Mouse (Mus musculus) midbrain, embryonic 14.5 days (tissue): Measurements from ENCODE around the gene Cept1. TPM values are rescaled to one million over a fixed set of nuclear protein-coding genes. Genes with fewer than 3 reads are reported as not detected.

Source experiments
- ATAC-seq: fragments of 200-750 bp; cut with Nextera tagmentation; 2 replicates; pipeline ENCODE4 v1.8.0; 2017; ENCODE audit warnings: moderate number of reproducible peaks, moderate library complexity; ENCODE audit not compliant: low FRiP score, low TSS enrichment
- DNase-seq: peaks from one replicate; pipeline ENCODE4 v3.0.0-alpha.2; 2015
- H3K27ac ChIP-seq: fragments of 300-500 bp; sonication (generic); replicated peaks from 2 replicates; pipeline ENCODE4 v1.5.1; 2014; ENCODE audit warnings: mild to moderate bottlenecking, low read depth, low read length, moderate library complexity
- H3K27me3 ChIP-seq: fragments of 300-500 bp; sonication (generic); 2 replicates; pipeline ENCODE4 v1.6.1; 2014; ENCODE audit warnings: low read length, control low read depth, mixed read lengths; ENCODE audit not compliant: control insufficient read depth, insufficient read depth
- H3K36me3 ChIP-seq: fragments of 300-500 bp; sonication (generic); 2 replicates; pipeline ENCODE4 v1.6.1; 2014; ENCODE audit warnings: low read length, control low read depth; ENCODE audit not compliant: control insufficient read depth, insufficient read depth
- H3K4me1 ChIP-seq: fragments of 300-500 bp; sonication (generic); 2 replicates; pipeline ENCODE4 v1.6.1; 2014; ENCODE audit warnings: mild to moderate bottlenecking, antibody characterized with exemption, low read length, control low read depth; ENCODE audit not compliant: control insufficient read depth, insufficient read depth
- H3K4me2 ChIP-seq: fragments of 300-500 bp; sonication (generic); 2 replicates; pipeline ENCODE4 v1.6.1; 2014; ENCODE audit warnings: mild to moderate bottlenecking, low read length, moderate library complexity
- H3K4me3 ChIP-seq: fragments of 300-500 bp; sonication (generic); replicated peaks from 2 replicates; pipeline ENCODE4 v1.5.1; 2014; ENCODE audit warnings: low read depth, low read length
- H3K9ac ChIP-seq: fragments of 300-500 bp; sonication (generic); replicated peaks from 2 replicates; pipeline ENCODE4 v1.6.1; 2014; ENCODE audit warnings: mild to moderate bottlenecking, low read length, moderate library complexity
- H3K9me3 ChIP-seq: fragments of 300-500 bp; sonication (generic); 2 replicates; pipeline ENCODE4 v1.6.1; 2016; ENCODE audit warnings: low read length, control low read depth, mixed read lengths; ENCODE audit not compliant: control insufficient read depth
- WGBS: fragments of 180-500 bp; shearing (Covaris S2); extraction: QIAGEN DNeasy Blood & Tissue Kit; methylation state at CpG from one replicate; pipeline ENCODE4 v1.1.7; 2014; 5-methylcytosine and 5-hydroxymethylcytosine counted together
- polyA plus RNA-seq: library from polyadenylated mRNA; unstranded; fragments of >200 nt; fragmentation: Nextera tagmentation; extraction: Ambion mirVana; gene quantifications from 2 replicates; pipeline ENCODE4 v1.2.1, GENCODE M21; 2014

Cept1 gene
- polyA plus RNA-seq, 1 experiment from 2014 or later = 51.8 TPM

DNA sequence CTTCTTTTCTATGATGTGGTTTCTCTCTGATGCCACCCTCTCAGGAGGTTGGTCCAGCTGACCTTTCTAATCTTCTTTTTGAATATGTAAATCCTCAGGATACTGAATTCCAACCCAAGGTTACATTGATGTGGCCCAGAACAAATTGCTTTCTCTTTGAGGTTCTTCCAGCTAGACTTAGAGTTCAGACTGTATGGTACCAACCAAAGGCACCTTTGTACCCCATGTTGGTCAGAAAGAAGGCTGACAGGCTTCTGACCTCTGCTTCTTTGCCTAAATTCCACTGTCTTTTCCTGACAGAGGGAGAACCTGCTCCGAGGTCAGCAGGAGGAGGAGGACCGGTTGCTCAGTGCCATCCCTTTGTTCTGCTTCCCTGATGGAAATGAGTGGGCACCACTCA is 60.1 kb downstream of the Cept1 start:
- Histone ChIP-seq H3K4me2 (no peak overlapping the region), H3K27ac (no peak overlapping the region), H3K9ac (no peak overlapping the region), H3K4me1 (peaks cover 3% of the 10 kb centered on the region; the same call in 1 of the 2 replicates), H3K4me3 (no peak overlapping the region), H3K9me3 (no peaks in the 10 kb centered on the region), H3K27me3 (no peaks in the 10 kb centered on the region), H3K36me3 (no peaks in the 10 kb centered on the region)
- ATAC-seq (no peak), DNase-seq (no peak)
- WGBS = 65% methylated on average over 2 of the region's 2 CpGs

DNA sequence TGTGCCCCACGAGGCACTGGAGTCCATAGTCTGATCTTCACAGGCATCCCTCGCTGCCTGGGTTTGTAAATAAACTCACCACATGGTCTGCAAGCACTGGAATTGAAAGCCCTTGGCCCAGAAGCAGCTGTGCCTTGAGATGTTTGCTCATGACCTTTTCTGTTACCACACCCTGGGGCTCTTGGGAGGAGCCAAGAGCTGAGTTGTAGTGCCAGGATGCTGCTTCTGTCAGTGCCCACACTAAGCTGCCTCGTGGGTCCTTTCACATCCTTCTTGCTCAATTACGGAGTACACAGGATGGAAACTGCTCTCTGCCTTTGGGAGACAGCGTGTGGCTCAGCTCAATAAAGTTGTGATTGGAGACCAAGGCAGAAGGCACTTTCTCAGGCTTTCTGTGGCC is 61.8 kb downstream of the Cept1 start:
- H3K4me1 ChIP-seq = peaks cover 9% of the 10 kb centered on the region; the same call in 1 of the 2 replicates
- no peak overlapping the region for H3K4me2 ChIP-seq
- no peak overlapping the region for H3K9ac ChIP-seq
- H3K9me3 ChIP-seq = no peaks in the 10 kb centered on the region
- ATAC-seq = no peak
- H3K27me3 ChIP-seq = no peaks in the 10 kb centered on the region
- 76% methylated on average over 5 of the region's 5 CpGs for WGBS
- no peaks in the 10 kb centered on the region for H3K36me3 ChIP-seq
- no peak for DNase-seq
- H3K4me3 ChIP-seq = no peak overlapping the region
- H3K27ac ChIP-seq = no peak overlapping the region

DNA sequence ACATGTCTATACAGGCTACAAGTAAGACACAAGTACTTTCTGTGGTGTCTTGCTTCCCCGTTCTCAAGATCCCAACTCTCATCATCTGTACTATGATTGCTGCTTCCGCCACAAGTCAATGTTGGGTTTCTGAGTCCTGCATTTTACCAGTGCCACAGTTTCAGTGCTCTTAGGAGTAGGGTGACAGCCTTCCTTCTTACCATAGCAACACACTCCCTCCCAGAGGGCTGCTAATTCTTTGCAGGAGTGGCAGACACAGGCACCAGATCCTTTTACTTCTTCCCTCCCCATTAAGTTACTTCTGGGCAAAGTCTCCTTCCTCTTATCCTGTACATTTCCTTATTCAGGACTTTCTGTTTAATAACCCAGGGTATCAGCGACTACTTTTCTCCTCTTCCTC is 62.7 kb downstream of the Cept1 start:
- H3K27me3 ChIP-seq = no peaks in the 10 kb centered on the region
- H3K4me3 ChIP-seq = no peak overlapping the region
- 94% methylated on average over 3 of the region's 3 CpGs for WGBS
- DNase-seq = no peak
- H3K4me2 ChIP-seq = no peak overlapping the region
- no peak for ATAC-seq
- no peak overlapping the region for H3K27ac ChIP-seq
- H3K36me3 ChIP-seq = no peaks in the 10 kb centered on the region
- H3K4me1 ChIP-seq = peaks cover 9% of the 10 kb centered on the region; the same call in 1 of the 2 replicates
- H3K9me3 ChIP-seq = no peaks in the 10 kb centered on the region
- H3K9ac ChIP-seq = no peak overlapping the region

DNA sequence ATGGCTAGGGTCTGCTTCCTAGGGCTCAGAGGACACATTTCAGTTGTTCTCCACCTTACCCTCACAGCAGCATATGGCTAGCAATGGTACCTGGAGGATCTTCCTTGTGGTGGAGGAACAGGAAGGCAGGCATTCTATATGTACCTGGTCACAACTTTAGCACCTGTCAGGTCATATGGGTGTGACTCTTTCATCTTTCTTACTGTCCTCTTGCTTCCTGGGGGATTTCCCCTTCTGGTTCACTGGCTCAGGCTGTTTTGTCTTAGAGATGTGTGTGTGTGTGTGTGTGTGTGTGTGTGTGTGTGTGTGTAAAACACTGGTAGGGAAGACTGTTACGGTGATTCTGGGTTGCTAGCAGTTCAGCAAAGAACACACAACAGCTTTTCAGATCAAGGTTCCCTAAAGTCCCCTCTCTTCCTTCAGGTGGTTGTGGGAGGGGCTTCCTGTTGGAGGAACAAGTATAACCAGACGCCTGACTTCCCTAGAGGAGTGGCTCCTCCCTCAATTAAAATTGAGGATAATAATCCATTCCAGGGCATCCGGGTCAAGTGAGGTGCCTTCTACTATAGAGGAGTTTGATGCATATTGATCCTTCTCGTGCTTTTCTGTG is 63.7 kb downstream of the Cept1 start:
- 80% methylated on average over 4 of the region's 4 CpGs for WGBS
- H3K4me1 ChIP-seq = peaks cover 9% of the 10 kb centered on the region; the same call in 1 of the 2 replicates

DNA sequence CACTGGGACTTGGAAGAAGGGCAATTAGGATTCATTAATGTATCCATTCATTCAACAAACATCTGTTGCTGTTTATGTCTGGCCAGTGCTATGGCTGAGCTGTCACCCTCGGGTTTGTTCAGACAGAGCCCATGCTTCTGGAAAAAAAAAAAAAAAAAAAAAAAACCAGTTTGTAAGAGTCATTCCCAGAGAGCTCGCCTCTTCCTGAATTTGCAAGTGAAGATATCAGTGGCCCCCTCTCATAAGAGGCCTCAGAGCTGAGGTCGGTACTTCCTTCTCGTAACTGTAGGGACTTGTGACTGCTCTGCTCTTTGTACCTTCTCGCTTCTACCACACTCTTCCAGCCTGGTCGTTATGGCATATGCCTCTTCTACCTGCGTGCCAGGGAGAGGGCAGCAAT is 64.3 kb downstream of the Cept1 start:
- Histone ChIP-seq H3K4me1 (peaks cover 9% of the 10 kb centered on the region; the same call in 1 of the 2 replicates), H3K9ac (no peak overlapping the region), H3K9me3 (no peaks in the 10 kb centered on the region), H3K36me3 (no peaks in the 10 kb centered on the region), H3K27ac (no peak overlapping the region), H3K27me3 (no peaks in the 10 kb centered on the region), H3K4me3 (no peak overlapping the region), H3K4me2 (no peak overlapping the region)
- ATAC-seq (peak; percentile 12; the same call in 1 of the 2 replicates), DNase-seq (no peak)
- WGBS = 77% methylated on average over 7 of the region's 7 CpGs

More for the DNA sequence above, 63.7 kb downstream of the Cept1 start:
- no peak overlapping the region for H3K9ac ChIP-seq
- no peaks in the 10 kb centered on the region for H3K27me3 ChIP-seq
- DNase-seq = no peak
- H3K36me3 ChIP-seq = no peaks in the 10 kb centered on the region
- no peak overlapping the region for H3K27ac ChIP-seq
- H3K4me2 ChIP-seq = no peak overlapping the region
- no peak overlapping the region for H3K4me3 ChIP-seq
- H3K9me3 ChIP-seq = no peaks in the 10 kb centered on the region
- ATAC-seq = no peak

DNA sequence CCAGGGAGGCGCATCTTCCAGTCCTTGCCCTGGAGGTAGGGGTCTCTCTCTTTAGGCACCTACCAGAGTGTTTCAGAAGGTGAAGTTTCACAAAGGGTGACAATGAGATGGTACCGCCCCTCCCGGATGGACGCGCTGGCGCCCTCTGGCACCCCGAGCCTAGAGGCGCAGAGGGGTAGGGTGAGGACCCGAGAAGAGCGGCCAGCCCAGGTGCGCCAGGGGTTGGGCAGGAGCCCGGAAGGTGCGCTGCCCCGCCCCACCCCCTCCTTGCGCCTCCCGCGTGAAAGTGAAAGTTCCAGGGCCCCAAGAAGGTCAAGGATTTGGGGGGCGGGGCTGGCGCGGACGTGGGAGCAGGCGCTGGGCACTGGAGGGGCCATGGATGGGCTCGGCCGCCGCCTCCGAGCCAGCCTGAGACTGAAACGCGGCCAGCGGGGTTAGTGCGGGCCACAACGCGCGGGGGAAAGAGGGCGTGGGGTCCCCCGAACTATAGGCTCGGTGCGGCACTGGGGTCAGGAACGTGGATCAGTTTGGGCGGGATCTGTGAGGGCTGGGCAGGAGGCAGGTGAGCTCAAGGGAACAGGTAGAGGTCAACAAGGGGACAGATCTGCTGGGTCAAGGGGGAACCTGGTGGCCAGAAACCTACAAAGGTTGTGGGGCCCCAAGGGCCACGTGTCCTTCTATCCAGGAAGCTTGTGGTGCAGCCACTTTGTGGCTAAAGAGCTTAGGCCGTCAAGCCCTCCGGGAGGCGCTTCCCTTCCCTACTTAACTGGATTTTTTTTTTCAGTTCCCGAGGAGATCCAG is 65.1 kb downstream of the Cept1 start, which contains the start of gene Dennd2d:
Dennd2d (plus strand) TSS at position 125 of the 801 bp plus-strand sequence.
- DNase-seq (peak; percentile 17), ATAC-seq (peak; percentile 55)
- WGBS = 2% methylated on average over 44 of the region's 44 CpGs
- Histone ChIP-seq H3K4me1 (peaks cover 9% of the 10 kb centered on the region; the same call in 1 of the 2 replicates), H3K4me2 (peak within 1 kb of the TSS; percentile 95), H3K4me3 (peak within 1 kb of the TSS; percentile 46), H3K9me3 (no peaks in the 10 kb centered on the region), H3K27me3 (no peaks in the 10 kb centered on the region), H3K9ac (peak within 1 kb of the TSS; percentile 57), H3K36me3 (no peaks in the 10 kb centered on the region), H3K27ac (no peak within 1 kb of the TSS)

DNA sequence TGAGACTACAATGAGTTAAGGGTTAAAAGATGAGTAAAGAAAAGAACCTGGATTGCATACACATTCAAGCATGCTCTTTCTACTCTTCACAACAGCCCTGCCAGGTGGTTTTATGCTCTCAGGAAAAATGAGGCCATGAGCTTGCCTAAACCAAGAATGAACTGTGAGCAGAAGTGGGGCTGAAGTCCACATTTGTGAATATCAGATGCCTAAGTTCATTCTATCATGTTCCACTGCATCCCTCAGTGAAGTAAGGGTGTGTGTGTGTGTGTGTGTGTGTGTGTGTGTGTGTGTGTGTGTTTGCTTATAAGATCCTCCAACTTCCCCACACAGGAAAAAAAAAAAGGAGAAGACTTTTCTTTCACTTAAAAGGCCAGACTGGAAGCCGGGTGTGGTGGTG is 70.7 kb downstream of the Cept1 start:
- no peaks in the 10 kb centered on the region for H3K4me1 ChIP-seq
- H3K4me2 ChIP-seq = no peak overlapping the region
- no peaks in the 10 kb centered on the region for H3K9me3 ChIP-seq
- DNase-seq (no peak), ATAC-seq (no peak)
- H3K27ac ChIP-seq = no peak overlapping the region
- no peak overlapping the region for H3K4me3 ChIP-seq
- H3K36me3 ChIP-seq = no peaks in the 10 kb centered on the region
- no peaks in the 10 kb centered on the region for H3K27me3 ChIP-seq
- 71% methylated on average over 1 of the region's 1 CpGs for WGBS
- no peak overlapping the region for H3K9ac ChIP-seq

DNA sequence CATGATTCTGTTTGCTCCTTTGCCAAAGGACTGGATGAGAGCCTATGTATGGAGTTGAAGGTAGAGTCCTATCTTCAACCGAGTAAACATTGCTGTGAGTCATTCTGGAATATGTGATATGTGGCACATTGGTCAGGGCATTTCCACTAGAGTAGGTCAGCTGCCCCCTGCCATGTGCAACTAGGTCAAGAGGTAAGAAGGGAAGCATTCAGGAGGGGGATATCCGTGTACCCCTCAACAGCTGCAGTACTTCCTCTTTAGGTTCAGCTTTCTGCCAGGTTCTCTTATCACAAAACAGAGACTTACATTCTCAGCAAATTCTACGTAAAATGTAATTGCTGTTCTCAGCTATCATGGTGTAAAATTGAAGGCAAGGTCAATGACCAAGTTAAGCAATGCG is 73.4 kb downstream of the Cept1 start:
- H3K4me1 ChIP-seq = no peaks in the 10 kb centered on the region
- H3K27me3 ChIP-seq = no peaks in the 10 kb centered on the region
- WGBS = 91% methylated on average over 4 of the region's 4 CpGs
- ATAC-seq (no peak), DNase-seq (no peak)
- no peak overlapping the region for H3K27ac ChIP-seq
- no peak overlapping the region for H3K4me2 ChIP-seq
- H3K9me3 ChIP-seq = no peaks in the 10 kb centered on the region
- H3K36me3 ChIP-seq = no peaks in the 10 kb centered on the region
- H3K4me3 ChIP-seq = no peak overlapping the region
- H3K9ac ChIP-seq = no peak overlapping the region

DNA sequence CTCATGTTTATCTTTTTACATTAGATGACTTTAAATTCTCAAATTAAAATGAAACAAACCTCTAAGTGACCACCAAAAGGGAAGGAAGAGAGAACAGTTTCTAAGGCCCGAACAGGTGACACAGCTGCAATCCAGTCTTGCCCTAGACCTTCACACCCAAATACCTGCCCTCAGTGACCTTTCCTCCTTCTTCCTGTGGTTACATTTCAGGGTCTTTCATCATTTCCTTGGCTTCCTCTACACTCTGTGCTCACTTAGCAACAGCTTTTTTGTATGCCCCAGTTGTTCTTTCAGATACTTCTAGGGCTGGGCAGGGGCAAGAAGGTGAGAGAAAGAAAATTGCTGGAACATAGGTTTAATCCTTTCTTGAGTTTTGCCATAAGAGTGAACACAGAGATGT is 82.9 kb downstream of the Cept1 start:
- Histone ChIP-seq H3K4me1 (no peaks in the 10 kb centered on the region), H3K36me3 (no peaks in the 10 kb centered on the region), H3K4me3 (no peak overlapping the region), H3K4me2 (no peak overlapping the region), H3K27ac (no peak overlapping the region), H3K9ac (no peak overlapping the region), H3K9me3 (no peaks in the 10 kb centered on the region), H3K27me3 (no peaks in the 10 kb centered on the region)
- WGBS = 95% methylated on average over 1 of the region's 1 CpGs
- no peak for ATAC-seq
- DNase-seq = no peak
